8 mouse cellular contexts compared by ENCODE assay signal in the genomic region with DNA sequence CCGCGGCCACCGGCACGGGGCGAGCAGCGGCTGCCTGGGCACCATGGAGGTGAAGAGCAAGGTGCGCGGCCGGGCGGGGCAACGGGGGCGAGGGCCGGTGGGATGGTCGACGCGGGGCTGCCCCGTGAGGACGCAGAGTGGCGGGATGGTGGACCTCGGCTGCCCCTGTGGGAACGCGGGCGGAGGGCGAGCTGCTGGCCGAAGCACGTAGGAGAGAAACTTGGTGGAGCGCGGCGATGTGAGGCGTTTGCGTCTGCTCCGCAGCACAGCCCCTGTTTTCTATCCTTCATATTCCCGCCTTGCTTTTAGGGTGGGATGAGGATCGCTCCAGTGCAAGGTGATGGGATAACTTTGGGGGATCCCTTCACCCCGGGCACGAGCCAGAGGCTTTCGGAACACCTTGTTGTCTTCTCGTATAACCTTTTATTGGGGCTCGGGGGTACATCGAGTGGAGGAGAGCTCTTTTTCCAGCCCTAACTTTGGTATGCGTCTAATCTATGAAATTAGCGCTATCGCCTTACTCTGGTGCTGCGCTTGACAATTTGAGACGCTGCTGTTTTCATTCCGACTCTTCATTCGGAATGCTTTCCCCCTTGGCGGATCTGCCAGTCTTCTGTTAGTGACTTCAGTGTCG. TPM values are rescaled to one million over a fixed set of nuclear protein-coding genes. Genes with fewer than 3 reads are reported as not detected.
DNase-seq lines count a peak whose midpoint lies in the region; ATAC-seq and TF ChIP-seq lines count a peak whose summit lies in the region.

No protein-coding gene starts in this region.

- no peaks in the 10 kb centered on the region for H3K27me3 ChIP-seq in liver, adult 2 months (ENCODE audit: control insufficient read depth, insufficient read depth, low read length)
- peaks cover 25% of the 10 kb centered on the region for H3K27me3 ChIP-seq in embryonic facial prominence, embryonic 14.5 days (replicated peaks; ENCODE audit: control insufficient read depth, insufficient read depth, low read length)
- peaks cover 8% of the 10 kb centered on the region; the same call in 1 of the 2 replicates for H3K27me3 ChIP-seq in intestine, embryonic 16.5 days (replicated peaks; ENCODE audit: control insufficient read depth, insufficient read depth, low read length)
- peaks cover 20% of the 10 kb centered on the region for H3K27me3 ChIP-seq in neural tube, embryonic 13.5 days

- H3K4me1 ChIP-seq in liver, adult 2 months (ENCODE audit: control insufficient read depth, insufficient read depth, low read length), result peaks cover 11% of the 10 kb centered on the region
- peaks cover 5% of the 10 kb centered on the region for H3K4me1 ChIP-seq in embryonic facial prominence, embryonic 14.5 days (ENCODE audit: control insufficient read depth, insufficient read depth, low read length)
- H3K4me1 ChIP-seq in intestine, embryonic 16.5 days (ENCODE audit: control insufficient read depth, insufficient read depth, low read length), result peaks cover 34% of the 10 kb centered on the region
- peaks cover 23% of the 10 kb centered on the region for H3K4me1 ChIP-seq in neural tube, embryonic 13.5 days (replicated peaks)

- peak overlapping the region; percentile 94 for H3K9ac ChIP-seq in liver, adult 2 months (ENCODE audit: low read depth, low read length)
- peak overlapping the region; percentile 68 for H3K9ac ChIP-seq in embryonic facial prominence, embryonic 14.5 days (ENCODE audit: low read depth, low read length)
- peak overlapping the region; percentile 82 for H3K9ac ChIP-seq in intestine, embryonic 16.5 days (ENCODE audit: low read depth, low read length)
- peak overlapping the region; percentile 87 for H3K9ac ChIP-seq in neural tube, embryonic 13.5 days

- H3K79me2 ChIP-seq in liver, adult 2 months (ENCODE audit: control insufficient read depth, insufficient read depth, low read length), result peaks cover 6% of the 10 kb centered on the region; the same call in 1 of the 2 replicates

- TF ChIP-seq POLR2A in liver, adult 2 months (IDR thresholded peaks at IDR 0.05; ENCODE audit: extremely low read depth, insufficient read depth, low read length), result no peak

- no peak for DNase-seq in liver, adult 2 months (ENCODE audit: extremely low read depth, low read depth, low spot score)
- no peak for DNase-seq in liver
- DNase-seq in Muller cell, postnatal 12 days (ENCODE audit: inconsistent ontology term), result peak; percentile 66
- no peak for DNase-seq in embryonic facial prominence, embryonic 14.5 days (ENCODE audit: low spot score)
- no peak for DNase-seq in adrenal gland, postnatal 14 days
- no peak for DNase-seq in ovary, postnatal 10 days (ENCODE audit: low spot score)

- peak overlapping the region; percentile 80 for H3K4me3 ChIP-seq in liver, adult 2 months (ENCODE audit: insufficient read depth, low read depth, low read length)
- peak overlapping the region; percentile 77 for H3K4me3 ChIP-seq in embryonic facial prominence, embryonic 14.5 days (ENCODE audit: low read depth, low read length)
- peak overlapping the region; percentile 76 for H3K4me3 ChIP-seq in intestine, embryonic 16.5 days (ENCODE audit: low read length)
- peak overlapping the region; percentile 66 for H3K4me3 ChIP-seq in neural tube, embryonic 13.5 days

- no peak for ATAC-seq in embryonic facial prominence, embryonic 14.5 days (ENCODE audit: low read depth)
- ATAC-seq in intestine, embryonic 16.5 days, result no peak
- ATAC-seq in neural tube, embryonic 13.5 days (ENCODE audit: low read depth), result no peak; the same call in none of the 2 replicates

- no peaks in the 10 kb centered on the region for H3K9me3 ChIP-seq in embryonic facial prominence, embryonic 14.5 days (ENCODE audit: control insufficient read depth, low read length)
- H3K9me3 ChIP-seq in intestine, embryonic 16.5 days (ENCODE audit: control insufficient read depth, low read length), result no peaks in the 10 kb centered on the region
- no peaks in the 10 kb centered on the region for H3K9me3 ChIP-seq in neural tube, embryonic 13.5 days

- H3K36me3 ChIP-seq in liver, adult 2 months (ENCODE audit: control insufficient read depth, insufficient read depth, low read length), result no peaks in the 10 kb centered on the region
- no peaks in the 10 kb centered on the region for H3K36me3 ChIP-seq in embryonic facial prominence, embryonic 14.5 days (ENCODE audit: control insufficient read depth, insufficient read depth, low read length)
- no peaks in the 10 kb centered on the region for H3K36me3 ChIP-seq in intestine, embryonic 16.5 days (ENCODE audit: control insufficient read depth, insufficient read depth, low read length)
- H3K36me3 ChIP-seq in neural tube, embryonic 13.5 days, result no peaks in the 10 kb centered on the region

- H3K27ac ChIP-seq in liver, adult 2 months (replicated peaks; ENCODE audit: insufficient read depth, low read depth, low read length), result no peak overlapping the region
- H3K27ac ChIP-seq in embryonic facial prominence, embryonic 14.5 days (replicated peaks; ENCODE audit: low read depth, low read length), result peak overlapping the region; percentile 48
- peak overlapping the region; percentile 85 for H3K27ac ChIP-seq in intestine, embryonic 16.5 days (ENCODE audit: low read length)
- H3K27ac ChIP-seq in neural tube, embryonic 13.5 days (replicated peaks), result peak overlapping the region; percentile 90

- peak overlapping the region; percentile 99 for H3K4me2 ChIP-seq in embryonic facial prominence, embryonic 14.5 days (ENCODE audit: low read depth, low read length)
- peak overlapping the region; percentile 98 for H3K4me2 ChIP-seq in intestine, embryonic 16.5 days (ENCODE audit: low read depth, low read length)
- H3K4me2 ChIP-seq in neural tube, embryonic 13.5 days, result peak overlapping the region; percentile 79

- WGBS in liver, adult 2 months, result under 1% methylated on average over 49 of the region's 49 CpGs
- WGBS in embryonic facial prominence, embryonic 14.5 days, result under 1% methylated on average over 33 of the region's 49 CpGs
- WGBS in intestine, embryonic 16.5 days, result 2% methylated on average over 47 of the region's 49 CpGs
- WGBS in neural tube, embryonic 13.5 days, result under 1% methylated on average over 48 of the region's 49 CpGs

- no peak for TF ChIP-seq CTCF in liver, adult 2 months (IDR thresholded peaks at IDR 0.05; ENCODE audit: low read depth, low read length)

RNA-seq across cellular contexts. Expression of gene Pard6b, which starts 0.6 kb away (rescaled TPM):
- 1.7 and 3.4 TPM in 2 replicates for total RNA-seq in liver, adult 2 months (2014; rRNA removed)
- 5.3 and 5.9 TPM in 2 replicates for polyA plus RNA-seq in liver, adult 2 months (2012; rRNA removed)
- polyA plus RNA-seq in embryonic facial prominence, embryonic 14.5 days (2014; fragmentation: Nextera tagmentation; extraction: Ambion mirVana), result 2.9 and 3.0 TPM in 2 replicates
- 7.8 and 13.9 TPM in 2 replicates for polyA plus RNA-seq in intestine, embryonic 16.5 days (2015; fragmentation: Nextera tagmentation; extraction: Ambion mirVana)
- polyA plus RNA-seq in neural tube, embryonic 13.5 days (2015; fragmentation: Nextera tagmentation; extraction: Ambion mirVana), result 7.5 and 9.1 TPM in 2 replicates
- total RNA-seq in adrenal gland, postnatal 14 days (2021), result 1.7 and 1.9 TPM in 2 replicates
